Mouse (Mus musculus) testis, postnatal 14 days (tissue): ENCODE measurements at regions not wholly inside any gene's neighbourhood (a gene's known extent, or its start where the extent isn't known, plus 50 kb on each side); places are given as distances from the start of the nearest gene placed in this dataset.

Experiments
- DNase-seq: peaks from one replicate; pipeline ENCODE4 v3.0.0; 2021; ENCODE audit warnings: low spot score

GRCm38 (mm10) chr6:25321446-25321845, 365.3 kb upstream of the Tmem229a start:
- DNase-seq, result no peak

DNA sequence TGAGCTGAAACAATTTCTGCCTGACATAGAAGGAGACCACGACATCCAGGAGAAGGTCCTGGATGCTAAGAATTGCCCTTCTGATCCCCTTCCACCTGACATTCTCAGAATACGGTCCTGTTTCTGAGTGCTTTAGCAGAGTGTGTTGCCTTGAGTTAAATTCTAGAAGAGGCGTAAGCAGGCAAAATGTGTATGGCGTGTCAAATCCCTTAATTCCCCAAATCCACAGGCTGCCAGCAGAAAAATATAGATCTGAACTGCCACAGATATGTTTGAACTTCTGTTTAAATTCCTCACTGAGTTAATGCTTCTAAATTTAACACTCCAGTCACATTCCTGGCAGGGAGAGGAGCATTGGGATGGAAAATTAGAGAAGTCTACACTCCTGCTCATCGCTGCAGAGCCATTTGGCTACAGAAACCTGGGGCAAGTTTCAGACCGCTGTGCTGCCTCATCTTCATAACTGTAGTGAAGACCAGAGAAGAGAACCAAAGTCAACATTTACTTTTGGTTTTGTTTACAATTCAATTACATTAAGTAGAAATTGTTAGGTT, 364.3 kb upstream of the Tmem229a start:
- DNase-seq, result no peak

- no peak for DNase-seq
Measured at GRCm38 (mm10) chr6:25307471-25307870, 351.4 kb upstream of the Tmem229a start.

DNA sequence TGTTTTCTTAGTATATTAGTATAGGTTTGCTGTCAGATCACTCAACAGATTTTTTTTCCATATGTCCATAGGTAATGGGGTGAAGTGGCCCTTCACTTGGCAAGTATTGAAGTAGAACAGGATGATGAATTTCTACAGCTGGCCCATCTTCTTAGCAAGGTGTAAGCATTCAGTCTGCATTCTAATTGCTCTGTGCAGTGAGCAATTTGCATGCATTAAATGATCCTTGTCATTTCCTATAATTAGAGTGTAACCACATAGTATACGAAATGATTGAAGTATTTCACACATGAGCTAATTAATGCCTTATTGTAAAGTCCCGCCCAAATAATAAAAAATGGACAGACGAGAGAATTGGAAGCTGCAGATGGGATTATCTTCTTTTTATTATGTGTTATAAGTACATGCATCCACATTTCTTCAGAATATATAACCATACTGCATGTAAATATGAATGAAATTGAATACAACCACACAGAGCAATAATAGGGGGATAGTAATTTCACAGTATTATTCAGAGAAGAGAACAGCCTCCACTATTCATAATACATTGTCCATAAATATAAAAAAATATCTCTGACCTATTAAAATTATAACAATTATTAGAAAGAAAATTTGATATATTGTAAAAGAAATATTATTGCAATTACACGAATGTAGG, 348.9 kb upstream of the Tmem229a start:
- no peak for DNase-seq

- no peak for DNase-seq
Measured at GRCm38 (mm10) chr6:25291613-25292012, 335.5 kb upstream of the Tmem229a start.

DNA sequence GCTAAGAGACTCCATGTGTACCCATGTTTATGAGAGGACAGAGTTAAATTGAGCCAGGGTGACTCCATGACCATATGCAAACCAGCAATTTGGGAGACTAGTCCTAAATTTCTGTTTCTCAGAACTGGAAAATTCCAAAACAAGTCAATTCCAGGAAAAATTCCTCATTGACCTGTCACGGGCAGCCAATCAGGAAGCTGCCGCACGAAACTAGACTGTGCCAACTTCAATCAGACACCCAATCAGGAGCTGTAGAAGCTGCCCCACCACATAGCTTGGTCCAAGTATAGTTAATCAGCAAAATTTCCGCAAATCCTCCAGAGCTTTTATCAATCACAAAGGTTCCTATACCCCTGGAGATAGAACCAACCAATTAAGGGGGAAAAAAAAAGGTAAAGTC, 331.5 kb upstream of the Tmem229a start:
- no peak for DNase-seq

- DNase-seq, result no peak
Measured at GRCm38 (mm10) chr6:25286313-25286712, 330.2 kb upstream of the Tmem229a start.

DNA sequence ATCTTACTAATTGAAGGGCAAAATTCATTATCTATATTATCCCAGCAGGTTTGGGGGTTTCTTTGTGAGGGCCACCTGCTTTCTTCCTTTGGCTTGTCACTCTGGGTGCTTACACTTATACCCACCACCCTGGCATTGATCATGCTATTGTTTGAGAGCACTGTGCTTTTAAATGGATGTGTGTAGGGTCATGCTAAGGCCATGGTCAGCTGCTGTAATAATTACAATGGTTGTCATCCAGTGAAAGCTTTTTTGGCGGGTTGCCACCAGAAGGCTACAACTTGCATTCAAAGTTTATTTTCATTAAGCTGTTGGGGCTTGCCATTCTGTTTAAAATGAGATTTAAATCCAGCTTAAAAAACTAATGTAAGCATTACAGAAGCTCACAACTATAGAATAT, 322.4 kb upstream of the Tmem229a start:
- DNase-seq, result peak; percentile 14

DNA sequence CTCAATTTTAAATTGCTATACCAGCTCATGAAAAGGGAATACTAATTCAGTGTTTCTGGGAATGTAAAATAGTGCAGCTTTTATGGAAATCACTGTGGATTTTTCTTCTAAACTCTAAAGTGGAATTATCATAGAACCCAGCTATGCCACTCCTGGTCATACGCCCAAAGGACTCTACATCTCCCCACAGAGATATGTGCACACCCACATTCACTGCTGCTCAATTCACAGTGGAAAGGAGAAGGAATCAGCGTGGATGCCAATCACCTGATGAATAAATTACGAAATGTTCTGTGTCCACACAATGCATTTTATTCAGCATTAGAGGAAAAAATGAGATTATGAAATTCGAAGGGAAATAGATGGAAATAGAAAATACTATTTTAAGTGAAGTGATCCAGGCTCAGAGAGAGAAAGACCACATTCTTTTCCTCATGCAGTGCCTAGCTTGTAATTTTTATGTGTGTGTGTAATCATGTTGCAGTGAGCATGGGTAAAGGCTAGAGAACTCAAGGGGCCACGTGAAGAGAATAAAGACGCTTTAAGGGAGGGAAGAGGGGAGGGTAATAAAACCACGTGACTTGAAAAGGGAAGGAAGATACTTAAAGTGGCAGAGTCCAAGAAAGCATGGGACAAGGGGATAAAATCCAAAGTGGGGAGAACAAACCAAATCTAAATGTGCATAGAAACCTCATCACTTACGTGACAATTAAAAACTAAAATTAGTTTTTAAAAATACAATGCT, 321.8 kb upstream of the Tmem229a start:
- no peak for DNase-seq

- peak; percentile 6 for DNase-seq
Measured at GRCm38 (mm10) chr6:25276221-25276620, 320.1 kb upstream of the Tmem229a start.

- DNase-seq, result no peak
Measured at GRCm38 (mm10) chr6:25260559-25260958, 304.5 kb upstream of the Tmem229a start.

DNA sequence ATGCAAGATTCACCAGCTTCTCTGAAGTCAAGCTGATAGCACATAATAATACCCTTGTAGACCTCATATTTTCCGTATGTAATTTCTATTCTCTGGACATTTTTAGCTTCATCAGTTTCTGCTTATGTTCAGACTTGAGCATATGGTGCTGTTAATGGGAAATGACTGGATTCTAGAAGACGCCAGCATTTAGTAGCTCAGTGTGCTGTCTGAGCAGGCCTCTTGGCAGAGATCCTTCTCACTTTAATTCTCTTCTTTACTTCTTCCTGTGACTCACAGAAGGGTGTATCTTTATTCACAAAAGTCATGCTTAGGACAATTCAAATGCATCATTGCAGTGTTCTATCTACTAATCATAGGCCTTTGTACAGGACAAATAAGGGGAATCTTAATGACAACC, 299.7 kb upstream of the Tmem229a start:
- DNase-seq, result no peak

- DNase-seq, result no peak
Measured at GRCm38 (mm10) chr6:25237021-25237420, 280.9 kb upstream of the Tmem229a start.

- DNase-seq, result no peak
Measured at GRCm38 (mm10) chr6:25236616-25237015, 280.5 kb upstream of the Tmem229a start.
